Comparison of ENCODE assay signal across 8 mouse cellular contexts in genomic region chr5:115118961-115119570, GRCm38 (mm10). TPM values are rescaled to one million over a fixed set of nuclear protein-coding genes. Genes with fewer than 3 reads are reported as not detected.
A peak's percentile ranks its signal among the peaks of the same experiment; 100 is the strongest.
DNase-seq lines count a peak whose midpoint lies in the region; ATAC-seq lines count a peak whose summit lies in the region.

Gene Acads, minus strand, starts transcription at chr5:115119346.

- no peaks in the 10 kb centered on the region for H3K9me3 ChIP-seq in hindbrain, embryonic 16.5 days (ENCODE audit: control insufficient read depth, low read length)

- peak within 1 kb of the TSS; percentile 88 for H3K4me2 ChIP-seq in hindbrain, embryonic 16.5 days (ENCODE audit: low read length)

- DNase-seq in gastrocnemius, adult 8-10 months (ENCODE audit: low spot score in 2 of 2): peak; percentile 89
- DNase-seq in left cerebral cortex, postnatal 36 days (ENCODE audit: low spot score in 2 of 2): peak; percentile 61 to 66
- DNase-seq in mesoderm, embryonic 11.5 days (ENCODE audit: low read depth, low spot score): peak; percentile 84
- DNase-seq in right cerebral cortex, postnatal 4 days: peak; percentile 30
- DNase-seq in yolk sac, embryonic 10.5 days (ENCODE audit: low spot score): peak; percentile 91

- H3K27me3 ChIP-seq in hindbrain, embryonic 16.5 days (replicated peaks; ENCODE audit: control insufficient read depth, insufficient read depth, low read length): no peaks in the 10 kb centered on the region

- H3K36me3 ChIP-seq in hindbrain, embryonic 16.5 days (ENCODE audit: control insufficient read depth, insufficient read depth, low read length): 0 out of 2 replicates have a peak, but pooled peaks cover 2% of the 10 kb centered on the region

- 0% methylated on average over 31 of the region's 39 CpGs for WGBS in hindbrain, embryonic 16.5 days

- intact Hi-C loops in left cerebral cortex, postnatal 36 days (cut with DNase I): no loop called here

- H3K27ac ChIP-seq in hindbrain, embryonic 16.5 days (ENCODE audit: low read depth, low read length): peak within 1 kb of the TSS; percentile 6; the same call in 1 of the 2 replicates

- peak within 1 kb of the TSS; percentile 80 for H3K9ac ChIP-seq in hindbrain, embryonic 16.5 days (ENCODE audit: low read depth, low read length)

- H3K4me3 ChIP-seq in hindbrain, embryonic 16.5 days (ENCODE audit: low read length): peak within 1 kb of the TSS; percentile 69

- H3K4me1 ChIP-seq in hindbrain, embryonic 16.5 days (ENCODE audit: control insufficient read depth, insufficient read depth, low read depth, low read length): peaks cover 6% of the 10 kb centered on the region

- peak; percentile 95 for ATAC-seq in activated CD4-positive, CD25-positive, alpha-beta regulatory T cell, adult 4 months
- peak; percentile 86 for ATAC-seq in common myeloid progenitor, adult 5-6 weeks (replicated peaks; ENCODE audit: low read depth, poor library complexity, severe bottlenecking)
- ATAC-seq in hindbrain, embryonic 16.5 days: peak; percentile 90

RNA-seq across cellular contexts. Expression of gene Acads, which starts in this region (rescaled TPM):
- 10 to 100 TPM; 14.7 to 24.1 TPM for polyA plus RNA-seq in activated CD4-positive, CD25-positive, alpha-beta regulatory T cell, adult 4 months (2017; shearing (Covaris generic))
- 19.5 and 32.2 TPM in 2 replicates for total RNA-seq in common myeloid progenitor, adult 5-6 weeks (2017)
- total RNA-seq in gastrocnemius, adult 8-10 months (2022): 10 to 100 TPM; 66.4 to 76.7 (median 72.5) TPM
- 20.7 and 22.0 TPM in 2 replicates for polyA plus RNA-seq in hindbrain, embryonic 16.5 days (2015; fragmentation: Nextera tagmentation; extraction: Ambion mirVana)
- total RNA-seq in left cerebral cortex, postnatal 36 days (2021): 1 to 10 TPM; 7.5 TPM

Comparison
In these comparisons a context has a peak if more than half of its experiments do, and no peak if none do; other contexts are left out.
1. Peak in every context shown above with its lines: DNase-seq, ATAC-seq, H3K4me3 ChIP-seq and H3K27ac ChIP-seq.
2. DNase-seq: peak in every context shown above with its lines; median percentile 91 in yolk sac, embryonic 10.5 days; 89 in gastrocnemius, adult 8-10 months; 84 in mesoderm, embryonic 11.5 days; 64 in left cerebral cortex, postnatal 36 days; 30 in right cerebral cortex, postnatal 4 days.